Mouse (Mus musculus): ENCODE data around the gene Krtap21-1. TPM values are rescaled to one million over a fixed set of nuclear protein-coding genes. Genes with fewer than 3 reads are reported as not detected.

The Krtap21-1 gene
- polyA plus RNA-seq (2015; fragmentation: Nextera tagmentation; extraction: Ambion mirVana) = not detected in 2 replicates

DNA sequence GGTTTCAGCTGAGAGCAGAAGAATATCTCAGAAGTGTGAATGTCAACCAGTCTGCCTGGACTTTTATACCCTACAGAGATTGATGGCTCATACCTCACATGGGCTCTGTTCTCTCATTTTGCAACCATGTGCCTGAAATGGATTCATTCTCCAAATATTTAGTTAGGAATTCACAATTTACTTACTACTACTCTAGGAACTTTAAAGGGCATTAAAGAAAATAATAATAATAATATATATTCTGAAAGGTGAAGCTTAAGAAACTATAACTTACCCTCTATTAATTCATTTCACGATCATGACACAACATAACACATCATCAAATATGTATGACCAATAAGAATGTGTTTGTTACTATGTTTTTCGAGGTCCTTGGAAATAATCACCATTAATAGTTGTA is at the start of gene Krtap21-1:
Krtap21-1 (minus strand) TSS at position 101 of the 400 bp plus-strand sequence.
- H3K4me2 ChIP-seq (ENCODE audit: low read length) = no peak within 1 kb of the TSS

GRCm38 (mm10) chr16:89429586-89429985 is 25.9 kb upstream of the Krtap21-1 start:
- Histone ChIP-seq H3K4me2 (ENCODE audit: low read length) (no peak overlapping the region), H3K9me3 (ENCODE audit: control insufficient read depth, low read length) (peaks cover 3% of the 10 kb centered on the region; the same call in 1 of the 2 replicates), H3K9ac (replicated peaks; ENCODE audit: low read depth, low read length) (no peak overlapping the region), H3K4me3 (replicated peaks; ENCODE audit: low read length) (no peak overlapping the region), H3K4me1 (replicated peaks; ENCODE audit: control insufficient read depth, insufficient read depth, low read length) (0 out of 2 replicates have a peak, but pooled peaks cover 2% of the 10 kb centered on the region), H3K27ac (ENCODE audit: low read length) (no peak overlapping the region), H3K27me3 (replicated peaks; ENCODE audit: control insufficient read depth, insufficient read depth, low read length) (no peaks in the 10 kb centered on the region), H3K36me3 (ENCODE audit: control insufficient read depth, insufficient read depth) (no peaks in the 10 kb centered on the region)
- peak; percentile 94 for ATAC-seq
- WGBS = 48% methylated on average over 2 of the region's 2 CpGs

More for the DNA sequence above, at the start of gene Krtap21-1:
- Histone ChIP-seq H3K9ac (replicated peaks; ENCODE audit: low read depth, low read length) (no peak within 1 kb of the TSS), H3K9me3 (ENCODE audit: control insufficient read depth, low read length) (no peaks in the 10 kb centered on the region), H3K27ac (ENCODE audit: low read length) (no peak within 1 kb of the TSS), H3K4me3 (replicated peaks; ENCODE audit: low read length) (no peak within 1 kb of the TSS), H3K27me3 (replicated peaks; ENCODE audit: control insufficient read depth, insufficient read depth, low read length) (no peaks in the 10 kb centered on the region), H3K36me3 (ENCODE audit: control insufficient read depth, insufficient read depth) (no peaks in the 10 kb centered on the region), H3K4me1 (replicated peaks; ENCODE audit: control insufficient read depth, insufficient read depth, low read length) (no peaks in the 10 kb centered on the region)
- WGBS = 91% methylated on average over 2 of the region's 2 CpGs
- ATAC-seq = no peak

- no peak overlapping the region for H3K27ac ChIP-seq (ENCODE audit: low read length)
- H3K4me2 ChIP-seq (ENCODE audit: low read length) = no peak overlapping the region
- H3K4me1 ChIP-seq (replicated peaks; ENCODE audit: control insufficient read depth, insufficient read depth, low read length) = 0 out of 2 replicates have a peak, but pooled peaks cover 2% of the 10 kb centered on the region
- no peak overlapping the region for H3K4me3 ChIP-seq (replicated peaks; ENCODE audit: low read length)
- WGBS = 90% methylated on average over 5 of the region's 5 CpGs
- ATAC-seq = no peak
- H3K36me3 ChIP-seq (ENCODE audit: control insufficient read depth, insufficient read depth) = no peaks in the 10 kb centered on the region
- H3K27me3 ChIP-seq (replicated peaks; ENCODE audit: control insufficient read depth, insufficient read depth, low read length) = no peaks in the 10 kb centered on the region
- H3K9ac ChIP-seq (replicated peaks; ENCODE audit: low read depth, low read length) = no peak overlapping the region
- H3K9me3 ChIP-seq (ENCODE audit: control insufficient read depth, low read length) = peaks cover 3% of the 10 kb centered on the region; the same call in 1 of the 2 replicates
These were observed 21.6 kb upstream of the Krtap21-1 start for GRCm38 (mm10) chr16:89425310-89425709.

DNA sequence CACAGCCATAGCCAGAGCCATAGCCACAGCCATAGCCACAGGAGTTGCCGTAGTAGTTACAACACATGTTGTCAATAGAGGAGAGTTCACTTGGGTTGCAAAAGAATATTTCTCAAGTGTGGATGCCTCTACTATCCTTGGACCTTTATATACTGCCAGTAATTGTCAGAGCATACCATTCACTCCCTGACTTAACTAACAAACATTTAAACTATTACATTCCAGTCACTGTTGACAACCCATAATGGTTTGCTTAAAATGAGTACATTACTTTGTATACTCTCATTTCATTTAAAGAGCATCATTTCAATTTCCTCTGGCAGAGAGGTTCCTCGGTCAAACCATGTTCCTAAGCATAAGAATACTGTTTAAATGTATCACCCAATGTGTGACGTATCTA is 16.3 kb upstream of the Krtap21-1 start, which contains the start of gene Krtap6-2:
Krtap6-2 (minus strand) TSS at position 101 of the 400 bp plus-strand sequence.
- no peaks in the 10 kb centered on the region for H3K9me3 ChIP-seq (ENCODE audit: control insufficient read depth, low read length)
- 96% methylated on average over 3 of the region's 3 CpGs for WGBS
- H3K9ac ChIP-seq (replicated peaks; ENCODE audit: low read depth, low read length) = no peak within 1 kb of the TSS
- H3K27ac ChIP-seq (ENCODE audit: low read length) = no peak within 1 kb of the TSS
- H3K36me3 ChIP-seq (ENCODE audit: control insufficient read depth, insufficient read depth) = no peaks in the 10 kb centered on the region
- no peaks in the 10 kb centered on the region for H3K4me1 ChIP-seq (replicated peaks; ENCODE audit: control insufficient read depth, insufficient read depth, low read length)
- ATAC-seq = no peak
- no peaks in the 10 kb centered on the region for H3K27me3 ChIP-seq (replicated peaks; ENCODE audit: control insufficient read depth, insufficient read depth, low read length)
- H3K4me2 ChIP-seq (ENCODE audit: low read length) = no peak within 1 kb of the TSS
- no peak within 1 kb of the TSS for H3K4me3 ChIP-seq (replicated peaks; ENCODE audit: low read length)

- no peak overlapping the region for H3K27ac ChIP-seq (ENCODE audit: low read length)
- 92% methylated on average over 3 of the region's 3 CpGs for WGBS
- H3K4me2 ChIP-seq (ENCODE audit: low read length) = no peak overlapping the region
- no peaks in the 10 kb centered on the region for H3K27me3 ChIP-seq (replicated peaks; ENCODE audit: control insufficient read depth, insufficient read depth, low read length)
- H3K4me1 ChIP-seq (replicated peaks; ENCODE audit: control insufficient read depth, insufficient read depth, low read length) = no peaks in the 10 kb centered on the region
- no peaks in the 10 kb centered on the region for H3K36me3 ChIP-seq (ENCODE audit: control insufficient read depth, insufficient read depth)
- no peaks in the 10 kb centered on the region for H3K9me3 ChIP-seq (ENCODE audit: control insufficient read depth, low read length)
- no peak for ATAC-seq
- no peak overlapping the region for H3K4me3 ChIP-seq (replicated peaks; ENCODE audit: low read length)
- H3K9ac ChIP-seq (replicated peaks; ENCODE audit: low read depth, low read length) = no peak overlapping the region
These were observed 12.6 kb upstream of the Krtap21-1 start for GRCm38 (mm10) chr16:89416311-89416710.

DNA sequence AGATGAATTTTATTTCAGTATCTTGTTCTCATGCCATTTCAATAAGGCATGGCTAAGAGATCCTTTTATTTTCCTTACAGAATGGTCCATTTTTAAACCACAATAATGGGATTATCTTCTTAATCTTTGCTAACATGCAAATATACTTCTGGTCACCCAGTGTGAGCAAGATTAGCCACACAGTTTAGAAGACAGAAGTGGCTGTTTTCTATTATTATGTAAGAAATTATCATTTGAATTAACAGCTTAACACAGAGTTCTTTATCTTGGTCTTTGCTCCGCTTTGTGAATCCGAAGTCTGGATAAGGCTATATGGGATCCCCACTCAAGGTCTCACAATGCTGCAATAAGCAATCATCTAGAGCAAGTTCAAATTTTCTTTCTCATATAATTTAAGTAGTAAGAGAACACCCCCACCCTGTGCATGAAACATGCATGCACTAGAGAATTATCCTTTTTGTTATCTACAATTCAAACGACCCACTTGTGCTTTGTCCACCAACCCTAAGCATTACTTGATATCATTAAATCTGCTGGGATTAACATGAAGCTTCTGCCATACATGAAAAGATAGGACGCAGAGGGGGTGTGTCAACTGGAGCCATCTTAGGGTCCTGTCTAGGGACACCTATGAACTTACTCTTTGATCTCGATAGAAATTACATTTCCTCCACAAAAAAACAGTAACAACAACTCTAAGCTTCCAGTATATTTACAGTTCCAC is 6.8 kb upstream of the Krtap21-1 start:
- WGBS = 49% methylated on average over 5 of the region's 5 CpGs
- no peaks in the 10 kb centered on the region for H3K4me1 ChIP-seq (replicated peaks; ENCODE audit: control insufficient read depth, insufficient read depth, low read length)
- H3K27me3 ChIP-seq (replicated peaks; ENCODE audit: control insufficient read depth, insufficient read depth, low read length) = no peaks in the 10 kb centered on the region
- no peak for ATAC-seq
- no peak overlapping the region for H3K4me3 ChIP-seq (replicated peaks; ENCODE audit: low read length)
- H3K27ac ChIP-seq (ENCODE audit: low read length) = no peak overlapping the region
- H3K9ac ChIP-seq (replicated peaks; ENCODE audit: low read depth, low read length) = no peak overlapping the region
- no peaks in the 10 kb centered on the region for H3K36me3 ChIP-seq (ENCODE audit: control insufficient read depth, insufficient read depth)
- no peak overlapping the region for H3K4me2 ChIP-seq (ENCODE audit: low read length)
- H3K9me3 ChIP-seq (ENCODE audit: control insufficient read depth, low read length) = no peaks in the 10 kb centered on the region

DNA sequence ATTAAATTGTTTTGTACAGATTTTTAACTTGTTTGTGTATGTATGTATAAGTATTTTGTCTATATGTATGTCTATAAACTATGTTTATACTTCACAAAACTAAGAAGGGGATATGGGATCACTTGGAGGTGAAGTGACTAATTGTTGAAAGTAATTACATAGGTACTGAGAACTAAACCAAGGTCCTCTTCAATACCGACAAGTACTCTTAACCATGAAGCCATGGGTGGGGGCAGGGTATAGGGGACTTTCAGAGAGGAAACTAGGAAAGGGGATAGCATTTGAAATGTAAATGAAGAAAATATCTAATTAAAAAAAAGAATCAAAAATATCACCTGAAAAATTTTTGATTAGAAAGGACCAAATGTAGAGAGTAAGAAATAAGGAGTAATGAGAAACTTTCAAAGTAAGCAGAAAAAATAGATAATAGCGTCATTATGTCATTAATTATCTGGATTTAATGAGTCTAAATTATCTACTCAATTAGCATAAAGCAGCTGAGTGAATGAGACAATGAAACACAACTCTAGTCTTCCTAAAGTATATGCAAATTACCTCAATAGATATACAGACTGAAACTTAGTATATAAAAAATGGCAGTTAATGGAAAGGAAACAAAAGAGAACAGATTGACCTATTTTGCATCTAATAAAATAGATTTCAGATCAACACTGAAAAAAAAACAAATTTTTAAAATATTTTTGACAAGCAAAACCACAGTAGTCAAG is 30.8 kb downstream of the Krtap21-1 start:
- H3K4me2 ChIP-seq (ENCODE audit: low read length) = no peak overlapping the region
- H3K9me3 ChIP-seq (ENCODE audit: control insufficient read depth, low read length) = no peaks in the 10 kb centered on the region
- no peak overlapping the region for H3K9ac ChIP-seq (replicated peaks; ENCODE audit: low read depth, low read length)
- no peaks in the 10 kb centered on the region for H3K27me3 ChIP-seq (replicated peaks; ENCODE audit: control insufficient read depth, insufficient read depth, low read length)
- H3K27ac ChIP-seq (ENCODE audit: low read length) = no peak overlapping the region
- H3K4me3 ChIP-seq (replicated peaks; ENCODE audit: low read length) = no peak overlapping the region
- H3K36me3 ChIP-seq (ENCODE audit: control insufficient read depth, insufficient read depth) = no peaks in the 10 kb centered on the region
- no peak for ATAC-seq
- WGBS = 33% methylated on average over 2 of the region's 2 CpGs
- H3K4me1 ChIP-seq (replicated peaks; ENCODE audit: control insufficient read depth, insufficient read depth, low read length) = no peaks in the 10 kb centered on the region

Other genes starting within 250 kb of the Krtap21-1 start
- not detected in 2 replicates for gene Gm9789, start 245.9 kb downstream of the Krtap21-1 start, polyA plus RNA-seq (2015; fragmentation: Nextera tagmentation; extraction: Ambion mirVana)
- gene Gm7735, start 234.4 kb downstream of the Krtap21-1 start, polyA plus RNA-seq (2015; fragmentation: Nextera tagmentation; extraction: Ambion mirVana) = not detected in 2 replicates
- not detected in 2 replicates for gene 1110057P08Rik, start 229.1 kb downstream of the Krtap21-1 start, polyA plus RNA-seq (2015; fragmentation: Nextera tagmentation; extraction: Ambion mirVana)
- gene Krtap20-2, start 198.0 kb downstream of the Krtap21-1 start, polyA plus RNA-seq (2015; fragmentation: Nextera tagmentation; extraction: Ambion mirVana) = not detected in 2 replicates
- not detected in 2 replicates for gene Krtap6-2, start 16.2 kb upstream of the Krtap21-1 start, polyA plus RNA-seq (2015; fragmentation: Nextera tagmentation; extraction: Ambion mirVana)
- not detected in 2 replicates for gene Krtap8-1, start 84.1 kb upstream of the Krtap21-1 start, polyA plus RNA-seq (2015; fragmentation: Nextera tagmentation; extraction: Ambion mirVana)
- gene Krtap7-1, start 104.5 kb upstream of the Krtap21-1 start, polyA plus RNA-seq (2015; fragmentation: Nextera tagmentation; extraction: Ambion mirVana) = not detected in 2 replicates
- gene Krtap11-1, start 167.3 kb upstream of the Krtap21-1 start, polyA plus RNA-seq (2015; fragmentation: Nextera tagmentation; extraction: Ambion mirVana) = not detected in 2 replicates